Mouse (Mus musculus) spleen, postnatal 4 days (tissue): Measurements from ENCODE around the gene Zfp738.
"Not testable (repeated sequence)": the region's sequence is repeated elsewhere in the genome, so short reads cannot be mapped to it uniquely, and the experiment has no call there.

ENCODE experiments used
- DNase-seq, 2 experiments: peaks; one replicate each; pipeline ENCODE4 v3.0.0; 2022; ENCODE audit warnings: low spot score in 2 of 2

Zfp738 gene

DNA sequence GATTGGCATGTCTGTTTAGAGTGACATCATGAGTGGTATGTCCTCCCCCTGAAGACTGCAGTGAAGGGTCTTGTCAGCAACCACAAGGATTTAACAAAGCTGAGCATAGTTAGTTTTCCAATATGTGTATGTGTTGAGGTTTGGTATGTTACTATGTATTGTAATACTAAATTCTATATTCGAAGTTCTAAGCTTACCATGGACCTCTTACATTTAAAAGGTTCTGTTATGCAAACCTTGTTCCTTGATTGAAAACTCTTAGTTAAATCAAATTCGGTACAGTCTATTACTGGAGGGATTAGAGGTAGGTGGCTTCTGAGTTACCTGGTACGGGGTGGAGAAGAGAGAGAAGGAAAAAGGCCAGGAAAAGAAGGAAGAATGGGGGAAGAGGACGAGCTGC, at the start of gene Zfp738:
Zfp738 (minus strand) TSS at position 101 of the 400 bp plus-strand sequence.
- no peak for DNase-seq

DNA sequence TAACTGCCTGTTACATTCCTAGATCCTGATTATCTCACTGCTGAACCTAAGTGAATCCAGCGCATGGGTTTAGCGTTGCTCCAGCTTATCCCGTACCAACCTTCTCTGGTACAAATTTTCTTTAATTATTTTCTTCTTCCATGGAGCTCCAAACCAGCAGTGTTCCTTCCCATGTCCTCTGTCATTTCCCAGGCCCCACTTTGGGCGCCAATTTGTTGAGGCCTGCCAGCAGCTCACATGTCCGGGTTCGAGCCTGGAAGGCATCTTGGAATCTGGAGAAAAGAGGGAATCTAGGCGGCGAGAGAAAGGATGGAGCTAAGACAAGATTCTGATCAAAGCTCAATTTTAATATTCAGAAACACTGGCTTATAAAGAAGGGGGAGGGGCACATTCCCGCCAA, 47.5 kb upstream of the Zfp738 start:
- not testable (repeated sequence) for DNase-seq

DNA sequence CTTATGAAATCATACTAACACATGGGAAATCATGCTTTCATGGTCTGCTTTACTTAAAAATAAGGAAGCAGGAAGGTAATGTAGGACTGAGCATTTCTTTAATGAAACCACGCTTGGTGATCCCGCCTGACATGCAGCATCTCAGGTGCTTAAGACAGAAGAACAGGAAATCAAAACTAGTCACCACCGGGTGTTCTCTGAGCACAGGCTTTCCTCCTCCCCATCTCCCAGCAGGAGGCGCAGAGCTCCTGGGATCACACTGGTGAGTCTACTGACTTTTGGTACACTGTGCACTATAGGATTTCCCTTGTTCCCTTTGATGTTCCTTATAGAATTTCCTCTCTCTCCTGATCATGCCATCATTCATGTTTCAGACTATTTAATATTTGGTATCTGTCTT, 42.6 kb upstream of the Zfp738 start:
- not testable (repeated sequence) for DNase-seq

DNA sequence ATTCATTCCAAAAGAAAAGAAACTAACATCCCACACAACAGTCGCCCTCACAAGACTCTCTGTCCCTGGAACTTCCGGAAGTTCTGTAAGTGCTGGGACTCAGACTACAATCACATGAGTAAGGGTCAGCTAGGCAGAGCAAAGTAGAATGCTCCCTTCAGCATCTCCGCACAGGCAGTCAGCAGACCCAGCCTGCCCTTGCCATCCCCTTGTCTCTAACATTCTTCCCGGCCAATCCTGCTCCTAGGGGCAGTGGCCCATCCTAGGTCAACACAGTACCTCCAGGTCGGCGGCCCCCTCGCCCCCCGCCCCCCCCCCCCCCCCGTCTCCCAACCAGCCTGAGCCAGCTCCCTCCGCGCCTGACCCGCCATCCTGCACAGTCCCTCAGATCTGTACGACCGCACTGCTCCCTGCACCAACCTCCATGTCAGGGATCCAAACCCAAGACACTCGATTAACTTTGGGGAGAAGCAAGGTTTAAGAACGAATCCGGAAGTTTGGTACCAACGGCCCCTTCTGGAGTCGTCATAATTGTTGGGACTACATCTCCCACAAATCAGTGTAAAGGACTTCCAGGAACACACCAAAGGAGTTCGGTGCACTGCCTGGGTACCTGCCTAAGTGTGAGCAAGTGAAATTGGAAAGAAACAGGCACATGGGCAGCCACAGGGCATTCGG, 41.9 kb upstream of the Zfp738 start, which contains the start of gene Zfp65:
Zfp65 (minus strand) TSS at position 533 of the 678 bp plus-strand sequence.
- peak in 1 of 2 experiments; percentile 59 for DNase-seq

DNA sequence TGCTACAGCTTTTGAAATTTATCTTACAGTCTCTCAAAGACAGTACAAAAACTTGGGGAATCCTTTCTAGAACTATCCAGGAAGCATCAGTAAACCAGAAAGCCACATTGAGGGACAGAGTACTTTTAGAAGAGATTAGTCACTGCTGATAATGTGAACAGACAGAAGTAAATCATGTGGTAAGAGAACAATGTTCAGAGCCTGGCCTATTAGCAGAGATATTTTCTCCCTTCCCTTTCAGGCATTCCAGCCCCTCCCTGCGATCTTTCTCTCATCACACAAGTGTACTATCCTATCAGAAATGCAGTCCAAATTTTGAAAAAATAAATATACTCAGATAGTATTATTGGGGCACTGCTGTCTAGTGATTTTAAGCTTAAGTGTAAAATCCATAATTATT, 41.2 kb upstream of the Zfp738 start:
- no peak for DNase-seq

DNA sequence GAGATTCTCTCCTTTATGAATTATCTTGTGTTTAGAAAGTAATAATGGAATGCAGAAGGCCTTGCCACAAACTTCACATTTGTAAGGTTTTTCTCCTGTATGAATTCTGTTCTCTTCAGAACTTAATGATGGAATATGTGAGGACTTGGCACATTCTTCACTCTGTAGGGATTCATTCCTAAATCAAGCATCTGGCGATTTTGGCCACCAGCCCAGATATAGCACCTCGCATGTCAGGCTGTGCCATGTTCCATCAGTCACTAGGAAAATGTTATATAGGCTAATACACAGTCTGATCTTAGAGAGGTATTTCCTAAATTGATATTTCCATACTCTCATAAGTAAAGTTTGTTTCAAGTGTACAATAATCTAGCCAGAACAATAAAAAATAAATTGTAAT, 38.5 kb upstream of the Zfp738 start:
- DNase-seq = not testable (repeated sequence)

DNA sequence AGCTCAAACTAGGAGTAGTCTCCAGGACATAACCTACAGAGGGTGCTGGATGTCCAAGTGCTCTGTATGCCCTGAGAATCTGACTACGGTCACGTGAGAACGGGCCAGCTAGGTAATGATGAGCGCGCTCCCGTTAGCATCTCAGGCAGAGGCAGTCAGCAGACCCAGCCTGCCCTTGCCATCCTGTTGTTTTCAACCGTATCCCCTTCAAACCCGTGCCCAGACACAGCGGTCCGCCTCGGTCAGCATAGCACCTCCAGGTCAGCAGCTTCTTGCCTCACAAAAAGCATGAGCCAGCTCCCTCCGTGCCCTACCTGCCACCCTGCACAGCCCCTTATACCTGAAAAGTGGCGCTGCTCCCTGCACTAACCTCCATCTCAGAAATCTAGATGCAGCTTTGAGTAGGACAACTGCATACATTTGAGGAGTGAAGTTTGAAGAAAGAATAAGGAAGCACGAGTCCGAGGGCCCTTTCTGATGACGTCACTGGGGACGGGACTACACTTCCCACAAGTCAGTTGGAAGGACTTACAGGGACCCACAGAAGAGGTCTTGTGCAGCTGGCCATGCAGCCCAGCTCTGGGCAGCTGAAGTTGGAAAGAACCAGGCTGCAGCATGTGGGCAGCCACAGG, 37.1 kb upstream of the Zfp738 start:
- peak; percentile 80 to 84 for DNase-seq

DNA sequence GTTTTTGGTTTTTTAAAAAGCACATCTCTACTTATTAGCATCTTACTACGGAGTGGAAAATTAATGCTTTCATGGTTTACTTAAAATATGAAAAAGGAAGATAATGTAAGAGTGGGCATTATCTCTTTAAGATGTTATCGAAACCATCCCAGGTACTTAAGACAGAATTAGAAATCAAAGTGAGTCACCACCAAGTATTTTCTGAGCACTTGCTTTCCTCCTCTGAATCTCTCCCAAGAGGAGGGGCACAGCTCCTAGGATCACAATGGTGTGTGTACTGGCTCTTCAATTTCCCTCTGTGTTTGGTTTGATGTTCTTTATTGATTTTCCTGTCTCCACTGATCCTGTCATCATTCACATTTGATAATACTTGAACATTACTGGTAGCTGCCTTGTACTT, 3.0 kb downstream of the Zfp738 start:
- not testable (repeated sequence) for DNase-seq

DNA sequence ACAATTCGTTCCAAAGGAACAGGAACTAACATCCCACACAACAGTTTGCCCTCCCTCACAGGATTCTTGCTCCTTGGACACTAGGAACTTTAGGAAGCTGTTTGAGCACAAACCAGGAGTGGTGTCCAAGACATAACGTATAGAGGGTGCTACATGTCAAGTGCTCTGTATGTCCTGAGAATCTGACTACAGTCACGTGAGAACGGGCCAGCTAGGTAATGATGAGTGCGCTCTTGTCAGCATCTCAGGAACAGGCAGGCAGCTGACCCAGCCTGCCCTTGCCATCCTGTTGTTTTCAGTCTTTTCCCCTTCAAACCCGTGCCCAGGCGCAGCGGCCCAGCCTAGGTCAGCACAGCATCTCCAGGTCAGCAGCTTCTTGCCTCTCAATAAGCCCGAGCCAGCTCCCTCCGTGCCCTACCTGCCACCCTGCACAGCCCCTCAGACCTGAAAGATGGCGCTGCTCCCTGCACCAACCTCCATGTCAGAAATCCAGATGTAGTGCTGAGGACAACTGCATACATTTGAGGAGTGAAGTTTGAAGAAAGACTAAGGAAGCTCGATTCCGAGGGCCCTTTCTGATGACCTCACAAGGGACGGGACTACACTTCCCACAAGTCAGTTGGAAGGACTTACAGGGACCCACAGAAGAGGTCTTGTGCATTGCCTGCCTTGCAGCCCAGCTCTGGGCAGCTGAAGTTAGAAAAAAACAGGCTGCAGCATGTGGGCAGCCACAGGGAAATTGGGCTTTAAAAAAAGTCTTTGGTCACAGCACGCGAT, 3.7 kb downstream of the Zfp738 start:
- peak; percentile 63 to 76 for DNase-seq

DNA sequence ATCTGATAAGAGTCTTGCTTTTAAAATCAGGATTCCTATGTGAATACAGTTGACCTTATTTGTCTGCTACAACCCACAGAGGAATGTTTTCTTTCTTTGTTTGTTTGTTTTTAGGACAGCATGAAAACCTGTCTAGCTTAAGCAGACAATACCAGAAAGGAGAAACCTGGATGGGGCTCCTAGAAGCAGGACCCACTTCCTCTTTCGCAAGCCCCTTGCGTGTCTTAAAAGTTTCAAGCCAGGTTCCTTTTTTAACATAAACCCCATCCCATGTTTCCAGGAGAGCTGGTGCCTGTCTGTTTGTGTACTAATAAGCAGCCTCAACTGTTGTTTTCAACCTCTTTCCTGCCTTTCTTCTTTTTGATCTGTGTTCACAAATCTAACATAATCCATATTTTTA, 12.0 kb downstream of the Zfp738 start:
- DNase-seq = no peak

DNA sequence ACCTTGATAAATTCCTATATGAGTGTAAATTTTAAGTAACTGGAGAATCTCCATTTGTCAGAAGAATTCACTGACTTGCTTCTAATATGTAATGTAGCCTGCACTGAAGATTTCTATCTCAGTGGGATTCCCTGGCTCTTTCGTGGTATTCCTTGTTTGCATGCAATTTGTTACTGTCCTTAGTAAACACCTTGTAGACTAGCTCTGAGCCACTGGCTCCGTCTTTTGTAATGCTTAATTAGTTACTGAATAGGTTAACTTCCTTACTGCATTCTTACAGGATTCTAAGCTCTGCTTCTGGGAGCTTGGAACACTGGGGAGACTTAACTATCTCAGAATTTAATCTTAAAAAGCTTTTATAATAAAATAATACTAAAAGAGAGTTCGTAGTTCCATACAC, 34.4 kb downstream of the Zfp738 start:
- no peak for DNase-seq

DNA sequence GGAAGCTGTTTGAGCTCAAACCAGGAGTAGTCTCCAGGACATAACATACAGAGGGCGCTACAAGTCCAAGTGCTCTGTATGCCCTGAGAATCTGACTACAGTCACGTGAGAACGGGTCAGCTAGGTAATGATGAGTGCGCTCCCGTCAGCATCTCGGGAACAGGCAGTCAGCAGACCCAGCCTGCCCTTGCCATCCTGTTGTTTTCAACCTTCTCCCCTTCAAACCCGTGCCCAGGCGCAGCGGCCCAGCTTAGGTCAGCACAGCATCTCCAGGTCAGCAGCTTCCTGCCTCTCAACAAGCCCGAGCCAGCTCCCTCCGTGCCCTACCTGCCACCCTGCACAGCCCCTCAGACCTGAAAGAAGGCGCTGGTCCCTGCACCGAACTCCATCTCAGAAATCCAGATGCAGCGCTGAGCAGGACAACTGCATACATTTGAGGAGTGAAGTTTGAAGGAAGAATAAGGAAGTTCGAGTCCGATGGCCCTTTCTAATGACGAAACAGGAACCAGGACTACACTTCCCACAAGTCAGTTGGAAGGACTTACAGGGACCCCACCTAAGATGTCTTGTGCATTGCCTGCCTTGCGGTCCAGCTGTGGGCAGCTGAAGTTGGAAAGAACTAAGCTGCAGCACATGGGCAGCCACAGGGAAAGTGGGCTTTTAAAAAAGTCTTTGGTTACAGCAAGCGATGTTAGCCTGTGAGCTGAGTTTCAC, 49.4 kb downstream of the Zfp738 start, which contains the start of the genes Gm49345 and Zfp729a:
Gm49345 (minus strand) TSS at position 476 of the 714 bp plus-strand sequence.
Zfp729a (minus strand) TSS at position 498 of the 714 bp plus-strand sequence.
- peak; percentile 69 to 81 for DNase-seq

DNA sequence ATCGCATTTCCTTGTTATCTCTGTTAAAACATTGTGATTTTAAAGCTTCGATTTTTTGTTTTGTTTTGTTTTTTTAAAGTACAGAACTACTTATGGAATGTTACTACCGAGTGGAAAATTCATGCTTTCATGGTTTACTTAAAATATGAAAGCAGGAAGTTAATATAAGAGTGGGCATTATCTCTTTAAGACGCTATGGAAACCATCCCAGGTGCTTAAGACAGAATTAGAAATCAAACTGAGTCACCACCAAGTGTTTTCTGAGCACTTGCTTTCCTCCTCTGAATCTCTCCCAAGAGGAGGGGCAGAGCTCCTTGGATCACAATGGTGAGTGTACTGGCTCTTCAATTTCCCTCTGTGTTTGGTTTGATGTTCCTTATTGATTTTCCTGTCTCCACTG, 76.8 kb downstream of the Zfp738 start:
- no peak for DNase-seq

DNA sequence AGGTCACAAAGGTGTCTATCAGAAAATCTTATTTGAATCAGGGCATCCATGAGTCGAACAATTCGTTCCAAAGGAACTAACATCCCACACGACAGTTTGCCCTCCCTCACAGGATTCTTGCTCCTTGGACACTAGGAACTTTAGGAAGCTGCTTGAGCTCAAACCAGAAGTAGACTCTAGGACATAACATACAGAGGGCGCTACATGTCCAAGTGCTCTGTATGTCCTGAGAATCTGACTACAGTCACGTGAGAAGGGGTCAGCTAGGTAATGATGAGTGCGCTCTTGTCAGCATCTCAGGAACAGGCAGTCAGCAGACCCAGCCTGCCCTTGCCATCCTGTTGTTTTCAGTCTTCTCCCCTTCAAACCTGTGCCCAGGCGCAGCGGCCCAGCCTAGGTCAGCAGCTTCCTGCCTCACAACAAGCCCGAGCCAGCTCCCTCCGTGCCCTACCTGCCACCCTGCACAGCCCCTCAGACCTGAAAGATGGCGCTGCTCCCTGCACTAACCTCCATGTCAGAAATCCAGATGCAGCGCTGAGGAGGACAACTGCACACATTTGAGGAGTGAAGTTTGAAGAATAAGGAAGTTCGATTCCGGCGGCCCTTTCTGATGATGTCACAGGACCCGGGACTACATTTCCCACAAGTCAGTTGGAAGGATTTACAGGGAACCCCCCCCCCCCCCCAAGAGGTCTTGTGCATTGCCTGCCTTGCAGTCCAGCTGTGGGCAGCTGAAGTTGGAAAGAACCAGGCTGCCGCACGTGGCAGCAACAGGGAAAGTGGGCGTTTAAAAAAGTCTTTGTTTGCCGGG, 77.6 kb downstream of the Zfp738 start, which contains the start of gene Zfp729b:
Zfp729b (minus strand) TSS at position 642 of the 811 bp plus-strand sequence.
- peak; percentile 85 to 89 for DNase-seq
